Mouse (Mus musculus) G1E (cell line): ENCODE results near the gene Hsd3b2. TPM values are rescaled to one million over a fixed set of nuclear protein-coding genes. Genes with fewer than 3 reads are reported as not detected.

Experiments used
- ATAC-seq: 2 replicates; pipeline ENCODE4 v1.8.0; 2016; ENCODE audit warnings: mild to moderate bottlenecking; ENCODE audit not compliant: insufficient number of reproducible peaks, poor library complexity, low FRiP score, severe bottlenecking; ENCODE audit errors: extremely low read depth
- DNase-seq: peaks from one replicate; pipeline ENCODE4 v3.0.0; 2012; ENCODE audit warnings: low spot score
- H3K27me3 ChIP-seq: 2 replicates; pipeline ENCODE4 v1.6.1; 2012; ENCODE audit warnings: mild to moderate bottlenecking, low read length, inconsistent platforms; ENCODE audit not compliant: insufficient read depth
- H3K36me3 ChIP-seq: replicated peaks from 2 replicates; pipeline ENCODE3; 2012; ENCODE audit warnings: mild to moderate bottlenecking, inconsistent platforms
- H3K4me1 ChIP-seq: 2 replicates; pipeline ENCODE4 v1.6.1; 2012; ENCODE audit warnings: low read depth, low read length, inconsistent platforms, mixed read lengths; ENCODE audit not compliant: insufficient read depth
- H3K4me3 ChIP-seq: 2 replicates; pipeline ENCODE4 v1.5.1; 2012; ENCODE audit warnings: low read depth, mild to moderate bottlenecking, inconsistent platforms, low read length, moderate library complexity, mixed read lengths
- H3K9me3 ChIP-seq: replicated peaks from 2 replicates; pipeline ENCODE4 v1.6.1; 2012; ENCODE audit warnings: inconsistent platforms
- CTCF ChIP-seq: IDR thresholded peaks from 2 replicates; pipeline ENCODE4 v1.5.1; 2012; ENCODE audit warnings: low read depth, low read length, inconsistent platforms, mixed read lengths
- GATA1 ChIP-seq: IDR thresholded peaks from 2 replicates; pipeline ENCODE4 v1.6.1; 2012; ENCODE audit warnings: borderline replicate concordance, low read length, inconsistent platforms, mixed read lengths
- GATA2 ChIP-seq: IDR thresholded peaks from 2 replicates; pipeline ENCODE4 v1.6.1; 2012; ENCODE audit warnings: low read depth, low read length, inconsistent platforms, borderline replicate concordance
- POLR2AphosphoS5 ChIP-seq: IDR thresholded peaks from 2 replicates; pipeline ENCODE4 v1.6.1; 2012; ENCODE audit warnings: low read depth, low read length, inconsistent platforms; ENCODE audit not compliant: insufficient replicate concordance
- TAL1 ChIP-seq: conservative IDR thresholded peaks from 2 replicates; pipeline ENCODE4 v1.6.1; 2012; ENCODE audit warnings: low read depth, low read length, inconsistent platforms, mixed read lengths
- polyA plus RNA-seq: library from polyadenylated mRNA; stranded (reverse); fragments of >175 nt; gene quantifications from 2 replicates; pipeline ENCODE4 v1.2.3, GENCODE M21; 2012
- total RNA-seq, 2 experiments: library from RNA; stranded (forward) in 1 of 2; stranded (reverse) in 1 of 2; fragments of 200-1000 nt in 1 of 2; fragments of >200 nt in 1 of 2; fragmentation: Nextera tagmentation in 1 of 2; gene quantifications; 2 replicates each; pipeline ENCODE4 v1.2.3; 2014 to 2017

Hsd3b2 gene
- total and polyA plus RNA-seq, 3 experiments, result 0.11 TPM; not detected in 2

DNA sequence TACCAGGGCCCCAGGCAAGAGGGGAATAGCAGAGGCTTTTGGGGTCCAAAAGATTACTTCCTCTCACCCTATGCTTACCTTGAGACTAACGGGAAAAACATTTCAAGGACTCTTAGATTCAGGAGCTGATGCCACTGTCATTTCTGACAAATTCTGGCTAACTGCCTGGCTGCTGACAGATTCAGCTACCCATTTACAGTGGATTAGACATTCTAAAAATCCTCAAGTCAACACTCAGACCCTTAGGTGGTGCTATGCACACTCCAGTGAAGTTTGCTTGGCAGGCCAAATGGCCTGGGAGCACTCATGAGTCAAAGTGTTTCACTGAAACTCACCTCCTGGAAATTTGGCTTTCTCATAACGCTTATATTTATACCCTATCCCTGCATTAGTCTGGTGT is 1.9 kb upstream of the Hsd3b2 start:
- no peak for ATAC-seq
- Histone ChIP-seq H3K4me3 (no peak overlapping the region), H3K9me3 (peaks cover 7% of the 10 kb centered on the region), H3K36me3 (no peaks in the 10 kb centered on the region), H3K27me3 (no peaks in the 10 kb centered on the region), H3K4me1 (no peaks in the 10 kb centered on the region)
- no peak for TF ChIP-seq GATA2
- no peak for DNase-seq

DNA sequence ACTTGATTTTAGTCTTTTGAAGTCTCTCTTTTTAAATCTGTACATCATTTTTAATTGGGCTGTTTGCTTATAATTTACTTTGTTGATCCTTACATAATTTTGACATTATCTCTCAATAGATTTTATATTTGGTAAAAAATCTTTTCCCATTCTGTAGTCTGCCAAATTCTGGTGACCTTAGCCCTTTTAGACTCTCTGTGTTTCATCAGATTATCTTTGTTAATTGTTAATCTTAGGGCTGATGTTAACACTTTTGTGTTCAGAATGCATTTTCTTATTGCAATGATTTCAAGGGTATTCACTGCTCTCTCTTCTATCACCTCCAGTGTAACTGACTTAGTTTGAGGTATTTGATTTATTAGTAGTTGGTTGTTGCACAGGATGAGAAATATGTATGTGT is 3.6 kb downstream of the Hsd3b2 start:
- DNase-seq (no peak), ATAC-seq (no peak)
- Histone ChIP-seq H3K27me3 (no peaks in the 10 kb centered on the region), H3K4me1 (no peaks in the 10 kb centered on the region), H3K4me3 (no peak overlapping the region), H3K36me3 (no peaks in the 10 kb centered on the region), H3K9me3 (peaks cover 7% of the 10 kb centered on the region)
- TF ChIP-seq GATA1, result no peak
- TF ChIP-seq POLR2AphosphoS5, result no peak
- no peak for TF ChIP-seq GATA2
- no peak for TF ChIP-seq TAL1
- no peak for TF ChIP-seq CTCF

DNA sequence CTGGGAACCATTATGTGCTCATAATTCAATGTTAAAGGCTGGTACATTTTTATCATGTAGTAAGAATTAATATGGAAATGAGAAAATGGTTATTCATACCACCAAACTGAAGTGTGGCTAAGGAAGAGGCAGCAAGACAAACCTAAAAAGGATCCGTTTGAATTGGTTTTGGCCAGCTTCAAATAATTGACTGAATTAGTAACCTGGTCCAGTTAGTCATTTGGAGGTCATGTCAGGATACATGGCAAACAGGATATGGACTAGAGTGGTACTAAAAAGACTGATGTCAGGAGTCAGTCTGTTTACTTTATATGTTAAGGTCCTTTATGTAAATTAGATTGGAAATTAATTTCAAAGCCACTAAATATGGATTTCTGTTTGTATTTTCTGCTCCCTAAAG is 41.9 kb downstream of the Hsd3b2 start:
- Histone ChIP-seq H3K9me3 (peaks cover 3% of the 10 kb centered on the region), H3K4me3 (no peak overlapping the region), H3K36me3 (no peaks in the 10 kb centered on the region), H3K27me3 (no peaks in the 10 kb centered on the region), H3K4me1 (no peaks in the 10 kb centered on the region)
- no peak for ATAC-seq
- TF ChIP-seq POLR2AphosphoS5, result no peak
- no peak for TF ChIP-seq TAL1
- TF ChIP-seq GATA2, result no peak
- no peak for TF ChIP-seq GATA1
- no peak for TF ChIP-seq CTCF
- no peak for DNase-seq

DNA sequence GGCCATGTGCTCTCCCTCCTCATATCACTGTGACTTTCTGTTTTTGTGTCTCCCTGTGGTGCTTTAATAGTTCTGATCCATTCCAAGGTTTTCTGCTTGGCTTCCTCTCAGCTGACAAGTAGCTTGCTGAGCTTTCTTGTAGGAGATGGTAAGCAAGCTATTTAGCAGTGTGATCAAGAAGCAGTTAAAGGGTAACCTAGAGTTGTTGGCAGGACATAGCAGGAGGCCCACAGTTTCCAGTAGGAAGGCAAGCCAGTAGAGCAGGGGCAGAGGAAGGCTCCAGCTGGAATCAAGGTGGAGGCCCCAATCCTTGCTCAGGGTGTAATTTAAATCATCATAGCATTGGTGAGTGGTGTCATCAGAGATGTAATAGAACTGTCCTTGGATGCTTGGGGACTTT is 43.6 kb downstream of the Hsd3b2 start:
- H3K9me3 ChIP-seq, result peaks cover 3% of the 10 kb centered on the region
- no peaks in the 10 kb centered on the region for H3K27me3 ChIP-seq
- H3K36me3 ChIP-seq, result no peaks in the 10 kb centered on the region
- no peak for TF ChIP-seq GATA2
- TF ChIP-seq CTCF, result no peak
- no peak for TF ChIP-seq GATA1
- no peak for TF ChIP-seq TAL1
- no peak for TF ChIP-seq POLR2AphosphoS5
- no peak overlapping the region for H3K4me3 ChIP-seq
- no peaks in the 10 kb centered on the region for H3K4me1 ChIP-seq
- ATAC-seq, result no peak
- DNase-seq, result no peak

Other genes starting within 250 kb of the Hsd3b2 start
- gene Hsd3b4, start 214.0 kb downstream of the Hsd3b2 start, total RNA-seq (2014; fragmentation: Nextera tagmentation), result not detected in 2 replicates
- gene Hsd3b4, start 214.0 kb downstream of the Hsd3b2 start, total RNA-seq (2017), result 0.05 TPM in 1 of 2 replicates, not detected in the other
- not detected in 2 replicates for gene Hsd3b4, start 214.0 kb downstream of the Hsd3b2 start, polyA plus RNA-seq
- not detected in 2 replicates for gene Gm10681, start 135.7 kb downstream of the Hsd3b2 start, total RNA-seq (2014; fragmentation: Nextera tagmentation)
- gene Gm10681, start 135.7 kb downstream of the Hsd3b2 start, total RNA-seq (2017), result 0.05 TPM in 1 of 2 replicates, not detected in the other
- gene Gm10681, start 135.7 kb downstream of the Hsd3b2 start, polyA plus RNA-seq, result not detected in 2 replicates
- not detected in 2 replicates for gene Hsd3b5, start 94.3 kb downstream of the Hsd3b2 start, total RNA-seq (2014; fragmentation: Nextera tagmentation)
- 0.11 TPM in 1 of 2 replicates, not detected in the other for gene Hsd3b5, start 94.3 kb downstream of the Hsd3b2 start, total RNA-seq (2017)
- gene Hsd3b5, start 94.3 kb downstream of the Hsd3b2 start, polyA plus RNA-seq, result not detected in 2 replicates
- not detected in 2 replicates for gene Hsd3b3, start 38.6 kb upstream of the Hsd3b2 start, total RNA-seq (2014; fragmentation: Nextera tagmentation)
- gene Hsd3b3, start 38.6 kb upstream of the Hsd3b2 start, total RNA-seq (2017), result 0.49 TPM in 1 of 2 replicates, not detected in the other
- gene Hsd3b3, start 38.6 kb upstream of the Hsd3b2 start, polyA plus RNA-seq, result not detected in 2 replicates
- not detected in 2 replicates for gene Hsd3b6, start 89.9 kb upstream of the Hsd3b2 start, total RNA-seq (2014; fragmentation: Nextera tagmentation)
- 0.05 TPM in 1 of 2 replicates, not detected in the other for gene Hsd3b6, start 89.9 kb upstream of the Hsd3b2 start, total RNA-seq (2017)
- not detected in 2 replicates for gene Hsd3b6, start 89.9 kb upstream of the Hsd3b2 start, polyA plus RNA-seq
- not detected in 2 replicates for gene Hsd3b1, start 135.3 kb upstream of the Hsd3b2 start, total RNA-seq (2014; fragmentation: Nextera tagmentation)
- gene Hsd3b1, start 135.3 kb upstream of the Hsd3b2 start, total RNA-seq (2017), result 0.12 TPM in 1 of 2 replicates, not detected in the other
- gene Hsd3b1, start 135.3 kb upstream of the Hsd3b2 start, polyA plus RNA-seq, result not detected in 2 replicates
- not detected in 2 replicates for gene Hao2, start 168.7 kb upstream of the Hsd3b2 start, total RNA-seq (2014; fragmentation: Nextera tagmentation)
- not detected in 2 replicates for gene Hao2, start 168.7 kb upstream of the Hsd3b2 start, total RNA-seq (2017)
- gene Hao2, start 168.7 kb upstream of the Hsd3b2 start, polyA plus RNA-seq, result not detected in 2 replicates